Mouse (Mus musculus) induced T-regulatory cell, adult 2 months (primary cell): ENCODE data around the gene Cpn1.

ENCODE experiments used
- DNase-seq: peaks from one replicate; pipeline ENCODE4 v3.0.0-alpha.2; 2012; ENCODE audit warnings: low read depth

Gene Cpn1

DNA sequence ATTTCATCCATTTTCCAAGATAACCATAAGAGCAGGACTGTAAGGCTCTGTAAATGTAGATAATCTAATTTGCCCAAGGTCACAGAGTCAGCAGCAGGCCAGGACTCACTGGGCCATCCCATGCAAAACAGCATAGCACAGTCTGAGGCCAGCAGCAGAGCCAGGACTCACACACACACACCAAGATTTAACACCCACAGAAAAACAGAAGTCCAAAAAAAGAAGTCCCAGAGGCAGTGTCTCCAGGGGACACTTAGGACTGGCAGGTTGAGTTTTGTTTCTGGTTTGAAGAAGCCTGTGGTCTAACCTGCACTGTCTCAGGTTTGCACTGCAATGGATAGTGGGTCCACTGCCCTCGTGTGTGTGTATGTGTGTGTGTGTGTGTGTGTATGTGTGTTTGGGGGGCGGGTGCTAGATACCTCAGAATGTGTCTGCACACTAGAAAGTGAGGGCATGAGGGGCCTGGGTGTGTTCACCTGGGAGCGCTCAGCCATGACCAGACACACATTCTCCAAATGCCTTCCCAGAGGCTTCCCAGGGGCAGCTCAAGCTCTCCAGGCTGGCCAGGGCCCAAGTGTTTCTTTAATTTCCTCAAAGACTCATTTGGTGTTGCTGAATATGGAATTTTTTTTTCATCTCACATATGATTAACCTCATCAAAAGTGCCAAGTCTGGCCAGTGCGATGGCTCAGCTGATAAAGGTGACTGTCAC, 73.4 kb downstream of the Cpn1 start:
- DNase-seq, result no peak

DNA sequence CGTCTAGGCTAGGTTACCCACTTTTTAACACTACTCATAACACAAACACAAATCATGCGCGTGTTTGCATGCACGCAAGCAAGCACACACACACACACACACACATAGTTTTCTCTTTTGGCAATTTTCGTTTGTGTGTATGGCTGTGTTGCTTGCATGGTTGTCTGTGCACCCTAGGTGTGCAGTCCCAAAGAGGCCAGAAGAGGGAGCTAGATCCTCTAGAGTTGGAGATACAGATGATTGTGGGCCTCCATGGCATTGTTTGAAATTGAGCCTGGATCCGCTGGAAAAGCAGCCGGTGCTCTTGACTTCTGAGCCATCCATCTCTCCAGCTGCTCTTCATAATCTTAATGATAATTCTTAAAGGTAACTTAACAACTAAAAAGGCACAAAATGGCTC, 79.9 kb downstream of the Cpn1 start:
- peak; percentile 40 for DNase-seq
